Mouse (Mus musculus) frontal cortex, postnatal 10 days (tissue): ENCODE data around the gene Tdrd6.

Experiments used
- DNase-seq, 2 experiments: peaks; one replicate each; pipeline ENCODE4 v3.0.0; 2022; ENCODE audit warnings: low spot score in 2 of 2, mixed read lengths in 1 of 2

Gene Tdrd6

GRCm38 (mm10) chr17:43629496-43630426 is at the start of gene Tdrd6:
Gene Tdrd6, minus strand, starts transcription at chr17:43630299.
- DNase-seq = peak in 1 of 2 experiments; percentile 12

GRCm38 (mm10) chr17:43677317-43677716 is 47.2 kb upstream of the Tdrd6 start:
- DNase-seq = no peak

- DNase-seq = no peak
These were observed 46.1 kb upstream of the Tdrd6 start for GRCm38 (mm10) chr17:43676241-43676640.

- DNase-seq = no peak
These were observed 45.1 kb upstream of the Tdrd6 start for GRCm38 (mm10) chr17:43675228-43675627.

GRCm38 (mm10) chr17:43671907-43672306 is 41.8 kb upstream of the Tdrd6 start:
- DNase-seq = no peak

- DNase-seq = no peak
These were observed 39.1 kb upstream of the Tdrd6 start for GRCm38 (mm10) chr17:43669145-43669695.

- no peak for DNase-seq
These were observed 37.3 kb upstream of the Tdrd6 start, which contains the start of gene Cyp39a1 for GRCm38 (mm10) chr17:43667290-43667843. Gene Cyp39a1, plus strand, starts transcription at chr17:43667425.

- peak; percentile 75 to 81 for DNase-seq
These were observed 36.6 kb upstream of the Tdrd6 start, which contains the start of gene Slc25a27 for GRCm38 (mm10) chr17:43666576-43667289. Gene Slc25a27, minus strand, starts transcription at chr17:43667214.

GRCm38 (mm10) chr17:43651314-43652046 is 21.4 kb upstream of the Tdrd6 start:
- DNase-seq = no peak

GRCm38 (mm10) chr17:43649641-43650436 is 19.7 kb upstream of the Tdrd6 start:
- DNase-seq = no peak

- DNase-seq = no peak
These were observed 16.8 kb upstream of the Tdrd6 start for GRCm38 (mm10) chr17:43646925-43647324.

GRCm38 (mm10) chr17:43645136-43645535 is 15.0 kb upstream of the Tdrd6 start:
- no peak for DNase-seq

GRCm38 (mm10) chr17:43644375-43644774 is 14.3 kb upstream of the Tdrd6 start:
- no peak for DNase-seq

GRCm38 (mm10) chr17:43643191-43643590 is 13.1 kb upstream of the Tdrd6 start:
- no peak for DNase-seq

- no peak for DNase-seq
These were observed 10.7 kb upstream of the Tdrd6 start for GRCm38 (mm10) chr17:43640825-43641224.

GRCm38 (mm10) chr17:43637146-43637545 is 7.0 kb upstream of the Tdrd6 start:
- DNase-seq = no peak

- DNase-seq = no peak
These were observed 295 bp upstream of the Tdrd6 start for GRCm38 (mm10) chr17:43630427-43630760.

GRCm38 (mm10) chr17:43629026-43629495 is 1.0 kb downstream of the Tdrd6 start:
- no peak for DNase-seq

GRCm38 (mm10) chr17:43628246-43628645 is 1.9 kb downstream of the Tdrd6 start:
- DNase-seq = no peak

- DNase-seq = no peak
These were observed 8.0 kb downstream of the Tdrd6 start for GRCm38 (mm10) chr17:43622076-43622475.
